Mouse (Mus musculus) kidney, embryonic 16.5 days (tissue): ENCODE data around the gene Tbc1d24. TPM values are rescaled to one million over a fixed set of nuclear protein-coding genes. Genes with fewer than 3 reads are reported as not detected.

Experiments
- ATAC-seq: fragments of 200-750 bp; cut with Nextera tagmentation; 2 replicates; pipeline ENCODE4 v1.8.0; 2017; ENCODE audit warnings: moderate TSS enrichment; ENCODE audit not compliant: low FRiP score, low TSS enrichment
- H3K27ac ChIP-seq: fragments of 300-500 bp; sonication (generic); 2 replicates; pipeline ENCODE4 v1.5.1; 2014; ENCODE audit warnings: low read length
- H3K27me3 ChIP-seq: fragments of 300-500 bp; sonication (generic); 2 replicates; pipeline ENCODE4 v1.6.1; 2014; ENCODE audit warnings: low read length, control low read depth, mixed read lengths; ENCODE audit not compliant: insufficient read depth
- H3K36me3 ChIP-seq: fragments of 300-500 bp; sonication (generic); 2 replicates; pipeline ENCODE4 v1.6.1; 2014; ENCODE audit warnings: low read length, control low read depth, mixed read lengths; ENCODE audit not compliant: insufficient read depth
- H3K4me1 ChIP-seq: fragments of 300-500 bp; sonication (generic); 2 replicates; pipeline ENCODE4 v1.6.1; 2014; ENCODE audit warnings: low read length, control low read depth, mixed read lengths; ENCODE audit not compliant: insufficient read depth
- H3K4me2 ChIP-seq: fragments of 300-500 bp; sonication (generic); replicated peaks from 2 replicates; pipeline ENCODE4 v1.6.1; 2014; ENCODE audit warnings: low read depth, low read length
- H3K4me3 ChIP-seq: fragments of 300-500 bp; sonication (generic); 2 replicates; pipeline ENCODE4 v1.5.1; 2014; ENCODE audit warnings: mild to moderate bottlenecking, low read length
- H3K9ac ChIP-seq: fragments of 300-500 bp; sonication (generic); replicated peaks from 2 replicates; pipeline ENCODE4 v1.6.1; 2014; ENCODE audit warnings: low read length
- H3K9me3 ChIP-seq: fragments of 300-500 bp; sonication (generic); 2 replicates; pipeline ENCODE4 v1.6.1; 2016; ENCODE audit warnings: low read length, control low read depth
- WGBS: fragments of 180-500 bp; shearing (Covaris S2); extraction: QIAGEN DNeasy Blood & Tissue Kit; methylation state at CpG from one replicate; pipeline ENCODE4 v1.1.7; 2014; 5-methylcytosine and 5-hydroxymethylcytosine counted together
- polyA plus RNA-seq: library from polyadenylated mRNA; unstranded; fragments of >200 nt; fragmentation: Nextera tagmentation; extraction: Ambion mirVana; gene quantifications from 2 replicates; pipeline ENCODE4 v1.2.1, GENCODE M21; 2015

The Tbc1d24 gene
- polyA plus RNA-seq, 1 experiment from 2014 or later: 5.6 TPM

GRCm38 (mm10) chr17:24155742-24156141 is 49.6 kb downstream of the Tbc1d24 start:
- no peak for ATAC-seq
- 88% methylated on average over 9 of the region's 9 CpGs for WGBS
- Histone ChIP-seq H3K36me3 (peaks cover 4% of the 10 kb centered on the region; the same call in 1 of the 2 replicates), H3K9me3 (no peaks in the 10 kb centered on the region), H3K27me3 (no peaks in the 10 kb centered on the region), H3K4me1 (peaks cover 6% of the 10 kb centered on the region), H3K27ac (no peak overlapping the region), H3K4me3 (no peak overlapping the region), H3K9ac (no peak overlapping the region), H3K4me2 (no peak overlapping the region)

DNA sequence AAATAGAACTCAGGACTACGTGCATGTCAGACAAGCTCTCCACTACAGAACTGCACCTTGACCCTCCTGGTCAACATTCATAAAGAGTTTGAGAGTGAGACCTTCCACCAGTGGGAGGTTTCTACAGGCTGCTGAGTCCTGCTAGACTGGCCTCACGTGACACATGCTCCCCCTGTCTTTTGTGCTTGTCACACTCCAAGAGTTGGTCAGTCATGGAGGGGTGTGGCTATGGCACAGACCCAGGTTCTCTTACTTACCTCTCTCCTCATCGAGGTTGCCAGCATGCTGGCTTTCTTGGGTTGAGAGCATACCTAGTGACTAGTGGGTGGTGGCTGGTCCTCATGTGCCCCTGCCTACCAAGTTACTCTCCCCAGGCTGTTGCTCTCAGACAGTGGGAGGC is 50.9 kb downstream of the Tbc1d24 start:
- no peak overlapping the region for H3K9ac ChIP-seq
- H3K27ac ChIP-seq: no peak overlapping the region
- peak; percentile 33; the same call in 1 of the 2 replicates for ATAC-seq
- WGBS: 68% methylated on average over 3 of the region's 3 CpGs
- H3K4me3 ChIP-seq: no peak overlapping the region
- peaks cover 6% of the 10 kb centered on the region for H3K4me1 ChIP-seq
- H3K9me3 ChIP-seq: no peaks in the 10 kb centered on the region
- H3K27me3 ChIP-seq: no peaks in the 10 kb centered on the region
- H3K36me3 ChIP-seq: peaks cover 4% of the 10 kb centered on the region; the same call in 1 of the 2 replicates
- H3K4me2 ChIP-seq: no peak overlapping the region

DNA sequence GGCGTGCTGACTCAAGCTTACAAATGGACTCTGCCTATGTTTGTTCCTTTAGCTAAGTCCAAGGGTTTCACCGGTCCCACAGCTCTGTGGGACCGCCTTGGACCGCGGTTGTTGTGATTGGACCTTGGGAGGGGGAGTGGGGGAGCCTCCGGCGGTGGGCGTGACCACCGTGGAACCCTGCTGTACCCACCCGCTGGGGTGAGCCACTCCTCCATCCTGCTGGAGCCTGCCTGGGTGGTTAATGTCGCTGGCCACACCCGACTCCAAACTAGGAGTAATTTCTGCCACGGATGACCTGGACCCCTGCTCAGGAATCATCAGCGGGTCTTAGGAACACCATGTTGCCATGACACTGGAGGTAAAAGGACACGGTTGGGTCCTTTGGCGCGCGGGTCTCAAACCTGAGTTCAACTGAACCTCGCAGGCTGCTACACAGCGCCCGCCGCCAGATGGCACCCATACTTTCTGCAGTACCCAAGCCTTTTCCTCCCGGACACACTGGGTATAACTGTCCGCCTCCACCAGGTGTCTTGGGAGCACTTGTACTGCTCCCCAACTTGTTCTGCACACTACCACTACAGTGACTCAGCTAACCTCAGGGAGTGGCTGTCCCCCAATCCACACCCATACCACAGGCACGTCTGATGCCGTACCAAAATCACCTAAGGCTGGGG is 53.3 kb downstream of the Tbc1d24 start:
- peaks cover 6% of the 10 kb centered on the region for H3K4me1 ChIP-seq
- H3K9me3 ChIP-seq: no peaks in the 10 kb centered on the region
- peak overlapping the region; percentile 92 for H3K4me2 ChIP-seq
- ATAC-seq: peak; percentile 91
- under 1% methylated on average over 26 of the region's 26 CpGs for WGBS
- no peak overlapping the region for H3K27ac ChIP-seq
- no peaks in the 10 kb centered on the region for H3K27me3 ChIP-seq
- peak overlapping the region; percentile 67 for H3K9ac ChIP-seq
- H3K4me3 ChIP-seq: peak overlapping the region; percentile 53
- 0 out of 2 replicates have a peak, but pooled peaks cover 4% of the 10 kb centered on the region for H3K36me3 ChIP-seq

GRCm38 (mm10) chr17:24151382-24151781 is 54.0 kb downstream of the Tbc1d24 start:
- Histone ChIP-seq H3K4me1 (peaks cover 6% of the 10 kb centered on the region), H3K9ac (peak overlapping the region; percentile 67; the same call in 1 of the 2 replicates), H3K27me3 (no peaks in the 10 kb centered on the region), H3K4me3 (peak overlapping the region; percentile 53), H3K4me2 (peak overlapping the region; percentile 92), H3K36me3 (0 out of 2 replicates have a peak, but pooled peaks cover 2% of the 10 kb centered on the region), H3K9me3 (no peaks in the 10 kb centered on the region), H3K27ac (no peak overlapping the region)
- WGBS: 11% methylated on average over 7 of the region's 7 CpGs
- ATAC-seq: no peak; the same call in 1 of the 2 replicates

DNA sequence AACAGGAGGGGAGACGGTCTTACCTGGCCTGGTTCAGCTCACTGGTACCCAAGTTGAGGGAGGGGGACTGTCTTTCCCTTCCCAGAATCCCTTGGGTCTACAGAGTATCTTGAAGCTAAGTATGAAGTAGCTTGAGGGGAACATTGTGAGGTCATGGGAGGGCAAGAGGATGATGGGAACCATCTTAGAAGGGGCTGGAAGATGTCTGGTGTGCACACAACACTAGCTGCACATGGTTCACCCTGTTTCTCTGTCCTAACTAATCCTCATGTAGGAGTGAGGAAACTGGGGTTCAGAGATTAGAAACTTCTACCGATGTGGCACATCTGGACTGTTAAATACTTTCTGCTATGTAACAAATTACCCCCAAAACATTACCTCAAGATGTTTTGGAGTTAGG is 54.5 kb downstream of the Tbc1d24 start, which contains the start of gene Pdpk1:
TSS of gene Pdpk1 (minus strand) at position 101 of the 400 bp plus-strand sequence.
- H3K36me3 ChIP-seq: no peaks in the 10 kb centered on the region
- WGBS: 80% methylated on average over 2 of the region's 2 CpGs
- peak within 1 kb of the TSS; percentile 67 for H3K9ac ChIP-seq
- no peaks in the 10 kb centered on the region for H3K27me3 ChIP-seq
- peak within 1 kb of the TSS; percentile 92 for H3K4me2 ChIP-seq
- no peaks in the 10 kb centered on the region for H3K9me3 ChIP-seq
- no peak within 1 kb of the TSS for H3K27ac ChIP-seq
- H3K4me1 ChIP-seq: peaks cover 6% of the 10 kb centered on the region
- peak within 1 kb of the TSS; percentile 53 for H3K4me3 ChIP-seq
- ATAC-seq: no peak

DNA sequence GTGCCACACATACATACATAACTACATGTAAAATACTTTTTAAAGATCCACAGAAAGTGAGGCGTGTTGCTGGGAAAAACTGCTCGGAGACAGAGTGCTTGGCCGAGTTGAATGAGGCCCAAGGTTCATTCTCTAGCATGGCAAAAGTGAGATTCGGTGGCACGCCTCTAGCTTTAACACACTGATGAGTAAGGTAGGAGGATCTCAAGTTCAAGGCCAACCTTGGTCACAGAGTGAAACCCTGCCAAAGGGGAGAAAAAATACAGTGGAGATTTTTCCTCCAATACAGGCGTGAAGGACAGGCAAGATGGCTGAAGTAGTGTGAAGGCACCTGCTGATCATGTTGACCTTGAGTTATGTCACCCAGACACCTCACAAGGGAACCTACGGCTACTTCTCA is 55.9 kb downstream of the Tbc1d24 start:
- H3K4me1 ChIP-seq: peaks cover 6% of the 10 kb centered on the region
- no peaks in the 10 kb centered on the region for H3K36me3 ChIP-seq
- H3K4me3 ChIP-seq: no peak overlapping the region
- no peak for ATAC-seq
- no peaks in the 10 kb centered on the region for H3K27me3 ChIP-seq
- no peak overlapping the region for H3K27ac ChIP-seq
- no peak overlapping the region for H3K9ac ChIP-seq
- H3K9me3 ChIP-seq: no peaks in the 10 kb centered on the region
- 86% methylated on average over 7 of the region's 7 CpGs for WGBS
- H3K4me2 ChIP-seq: no peak overlapping the region

DNA sequence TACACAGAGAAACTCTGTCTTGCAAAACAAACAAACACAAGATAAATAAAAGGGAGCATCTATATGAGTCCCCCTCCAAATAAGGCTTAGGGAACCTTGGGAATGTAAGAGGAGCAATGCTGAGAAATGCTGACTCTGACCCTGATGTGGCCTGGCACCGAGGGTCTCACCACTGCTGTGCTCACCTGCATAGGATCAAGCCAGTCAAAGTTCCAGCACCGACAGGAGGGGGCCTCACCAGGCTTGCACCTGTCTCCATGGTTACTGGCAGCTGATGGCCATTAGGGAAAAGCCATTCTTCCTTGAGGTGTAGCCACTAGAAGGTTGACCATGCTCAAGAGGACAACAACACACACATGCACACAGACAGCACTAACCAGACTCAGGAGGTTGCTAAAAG is 62.5 kb downstream of the Tbc1d24 start:
- 44% methylated on average over 2 of the region's 2 CpGs for WGBS
- H3K27me3 ChIP-seq: no peaks in the 10 kb centered on the region
- H3K4me2 ChIP-seq: no peak overlapping the region
- no peak overlapping the region for H3K27ac ChIP-seq
- H3K9me3 ChIP-seq: no peaks in the 10 kb centered on the region
- peaks cover 24% of the 10 kb centered on the region for H3K4me1 ChIP-seq
- no peak overlapping the region for H3K9ac ChIP-seq
- H3K36me3 ChIP-seq: no peaks in the 10 kb centered on the region
- no peak overlapping the region for H3K4me3 ChIP-seq
- ATAC-seq: no peak

DNA sequence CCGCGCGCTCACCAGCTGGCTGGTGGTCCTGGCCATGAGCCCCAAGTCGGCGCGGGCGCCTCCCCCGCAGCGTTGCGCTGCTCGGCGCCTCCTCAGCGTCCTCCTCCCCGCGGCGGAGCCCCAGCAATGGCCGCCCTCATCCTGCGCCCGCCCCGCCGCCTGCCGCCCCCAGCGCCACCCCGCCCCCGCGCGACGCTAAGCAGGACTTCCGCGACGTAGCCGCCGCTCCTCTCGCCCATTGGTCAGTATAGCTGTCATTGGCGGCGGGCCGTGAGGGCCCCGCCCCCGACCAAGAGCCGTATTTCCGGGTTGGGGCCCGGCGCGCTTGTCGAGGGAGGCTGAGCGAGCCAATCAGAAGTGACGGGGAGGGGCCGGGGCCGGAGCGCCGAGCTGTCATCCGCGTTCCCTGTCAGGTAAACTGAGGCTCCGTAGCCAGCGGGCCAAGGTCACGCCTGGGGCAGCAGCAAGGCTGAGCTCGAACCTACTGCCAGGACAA is 63.9 kb downstream of the Tbc1d24 start:
- peak; percentile 98 for ATAC-seq
- H3K27me3 ChIP-seq: no peaks in the 10 kb centered on the region
- peaks cover 24% of the 10 kb centered on the region for H3K4me1 ChIP-seq
- peak overlapping the region; percentile 72 for H3K4me2 ChIP-seq
- no peaks in the 10 kb centered on the region for H3K36me3 ChIP-seq
- H3K9ac ChIP-seq: peak overlapping the region; percentile 94
- H3K9me3 ChIP-seq: no peaks in the 10 kb centered on the region
- H3K4me3 ChIP-seq: peak overlapping the region; percentile 99
- peak overlapping the region; percentile 88 for H3K27ac ChIP-seq
- under 1% methylated on average over 53 of the region's 57 CpGs for WGBS

- ATAC-seq: peak; percentile 58
- WGBS: under 1% methylated on average over 42 of the region's 43 CpGs
- H3K27ac ChIP-seq: peak overlapping the region; percentile 88
- peaks cover 24% of the 10 kb centered on the region for H3K4me1 ChIP-seq
- H3K27me3 ChIP-seq: no peaks in the 10 kb centered on the region
- peak overlapping the region; percentile 94 for H3K9ac ChIP-seq
- H3K36me3 ChIP-seq: no peaks in the 10 kb centered on the region
- H3K4me2 ChIP-seq: peak overlapping the region; percentile 72
- no peaks in the 10 kb centered on the region for H3K9me3 ChIP-seq
- H3K4me3 ChIP-seq: peak overlapping the region; percentile 99
Measured at GRCm38 (mm10) chr17:24140845-24141424, 64.4 kb downstream of the Tbc1d24 start.

GRCm38 (mm10) chr17:24139968-24140367 is 65.4 kb downstream of the Tbc1d24 start:
- 87% methylated on average over 4 of the region's 4 CpGs for WGBS
- peaks cover 24% of the 10 kb centered on the region for H3K4me1 ChIP-seq
- H3K4me3 ChIP-seq: peak overlapping the region; percentile 99
- H3K4me2 ChIP-seq: peak overlapping the region; percentile 72
- H3K27me3 ChIP-seq: no peaks in the 10 kb centered on the region
- H3K9me3 ChIP-seq: no peaks in the 10 kb centered on the region
- ATAC-seq: no peak
- no peak overlapping the region for H3K27ac ChIP-seq
- H3K9ac ChIP-seq: peak overlapping the region; percentile 94
- H3K36me3 ChIP-seq: no peaks in the 10 kb centered on the region
